Mouse (Mus musculus) bone marrow macrophage, adult 2 months (primary cell): ENCODE results near the gene Ttc23.

Source experiments
- CTCF ChIP-seq: IDR thresholded peaks from 2 replicates; pipeline ENCODE4 v1.5.1; 2012; ENCODE audit warnings: low read depth, mild to moderate bottlenecking, low read length, moderate library complexity
- POLR2A ChIP-seq: IDR thresholded peaks from 2 replicates; pipeline ENCODE4 v1.6.1; 2012; ENCODE audit warnings: mild to moderate bottlenecking, low read depth, low read length, borderline replicate concordance

DNA sequence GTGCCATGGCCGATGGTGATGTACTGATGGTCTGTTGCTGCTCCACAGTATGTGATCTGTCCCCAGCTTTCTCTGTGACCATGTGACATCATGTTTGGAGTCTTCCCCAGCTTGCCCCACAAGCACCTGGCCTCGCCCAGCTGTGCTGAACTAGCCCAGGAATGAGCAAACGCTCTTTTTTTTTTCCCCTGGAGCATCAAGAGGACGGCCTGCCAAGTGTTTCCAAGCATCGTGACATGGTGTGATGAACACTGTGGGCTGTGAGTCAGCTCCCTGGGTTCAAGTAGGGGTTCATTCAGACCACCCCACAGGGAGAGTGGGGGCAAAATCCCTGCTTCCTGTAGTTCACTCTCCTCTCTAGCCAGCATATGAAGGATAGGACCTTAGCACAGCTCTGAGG is 26.4 kb downstream of the Ttc23 start:
- no peak for TF ChIP-seq CTCF
- TF ChIP-seq POLR2A = no peak
